Mouse (Mus musculus) spleen, postnatal 4 days (tissue): ENCODE measurements around the gene Ints2.

Experiments
- DNase-seq, 2 experiments: peaks; one replicate each; pipeline ENCODE4 v3.0.0; 2022; ENCODE audit warnings: low spot score in 2 of 2

Gene Ints2

GRCm38 (mm10) chr11:86174173-86174572 lies 83.2 kb downstream of the Ints2 start:
- DNase-seq: peak; percentile 36 to 66

GRCm38 (mm10) chr11:86170743-86171142 lies 86.6 kb downstream of the Ints2 start:
- no peak for DNase-seq
